Mouse (Mus musculus): Measurements from ENCODE around the gene Galp.
"Not testable (repeated sequence)": the region's sequence is repeated elsewhere in the genome, so short reads cannot be mapped to it uniquely, and the experiment has no call there.

The Galp gene

DNA sequence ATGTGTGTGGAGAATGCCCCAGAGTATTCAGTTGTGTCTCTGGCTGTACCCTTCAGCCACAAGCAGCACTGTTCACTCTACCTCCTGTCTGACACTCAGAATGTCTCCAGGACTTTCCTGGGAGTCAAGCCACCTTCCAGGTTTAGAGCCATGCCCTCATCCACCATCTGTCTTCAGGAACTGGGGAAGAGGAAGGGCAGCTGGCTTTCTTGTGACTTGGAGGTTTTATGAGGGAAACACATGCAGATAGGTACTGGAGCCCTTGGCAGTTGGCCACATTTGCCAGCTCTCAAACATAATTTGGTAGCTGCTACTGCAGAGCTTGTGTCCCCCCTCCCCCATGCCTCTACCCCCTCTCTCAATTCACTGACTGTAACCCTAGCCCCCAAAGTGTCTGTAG lies 17.9 kb upstream of the Galp start:
- no peak for DNase-seq (ENCODE audit: low spot score in 2 of 2)

DNA sequence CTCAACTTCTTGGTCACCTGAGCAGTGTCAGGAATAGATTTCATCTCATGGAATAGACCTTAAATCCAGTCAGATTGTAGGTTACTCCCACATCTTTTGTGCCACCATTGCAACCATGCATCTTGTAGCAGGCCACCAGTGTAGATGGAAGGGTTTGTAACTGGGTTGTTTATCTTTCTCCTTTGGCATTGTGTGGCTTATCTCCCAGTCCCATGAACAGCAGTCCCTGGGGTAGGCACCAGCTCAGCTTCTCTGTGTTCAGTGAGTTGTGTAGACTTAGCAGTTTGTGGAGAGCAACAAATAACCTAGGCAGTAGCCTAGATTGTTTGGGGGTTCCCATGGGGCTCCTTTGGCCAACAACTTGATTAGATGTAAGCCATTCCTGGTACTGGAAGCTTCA lies 14.0 kb upstream of the Galp start:
- DNase-seq (ENCODE audit: low spot score in 2 of 2) = no peak

DNA sequence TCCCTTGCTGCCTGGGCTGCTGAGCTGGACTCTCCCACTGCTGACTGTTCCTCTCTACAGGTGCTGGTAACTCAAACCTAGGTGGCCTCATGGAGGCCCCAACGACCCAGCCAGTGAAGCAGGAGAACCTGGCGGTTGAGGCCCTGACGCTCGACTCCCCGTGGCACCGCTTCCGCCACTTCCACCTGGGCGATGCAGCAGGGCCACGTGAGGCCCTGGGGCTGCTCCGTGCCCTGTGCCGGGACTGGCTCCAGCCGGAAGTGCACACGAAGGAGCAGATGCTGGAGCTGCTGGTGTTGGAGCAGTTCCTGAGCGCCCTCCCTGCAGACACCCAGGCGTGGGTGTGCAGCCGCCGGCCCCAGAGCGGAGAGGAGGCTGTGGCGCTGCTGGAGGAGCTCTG lies 13.1 kb upstream of the Galp start:
- no peak for DNase-seq (ENCODE audit: low spot score in 2 of 2)

DNA sequence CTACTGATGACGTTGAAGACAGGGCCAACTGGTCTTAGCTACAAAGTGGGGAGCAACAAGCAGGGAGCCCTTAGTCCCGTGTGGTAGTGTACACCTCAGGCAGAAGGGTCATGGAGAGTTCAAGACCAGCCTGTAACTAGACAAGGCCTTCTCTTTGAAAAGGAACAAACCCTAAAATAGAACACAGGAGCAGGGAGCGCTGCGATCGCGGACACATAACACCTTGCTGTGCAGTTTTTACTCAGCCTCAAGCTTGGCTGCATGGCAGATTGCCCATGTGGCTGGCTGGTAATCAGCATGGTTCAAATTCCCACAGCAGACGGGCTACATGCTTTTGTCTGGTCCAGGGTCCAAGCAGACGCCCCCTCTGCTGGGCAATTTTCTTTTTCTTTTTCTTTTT lies 12.4 kb upstream of the Galp start:
- no peak for DNase-seq (ENCODE audit: low spot score in 2 of 2)

DNA sequence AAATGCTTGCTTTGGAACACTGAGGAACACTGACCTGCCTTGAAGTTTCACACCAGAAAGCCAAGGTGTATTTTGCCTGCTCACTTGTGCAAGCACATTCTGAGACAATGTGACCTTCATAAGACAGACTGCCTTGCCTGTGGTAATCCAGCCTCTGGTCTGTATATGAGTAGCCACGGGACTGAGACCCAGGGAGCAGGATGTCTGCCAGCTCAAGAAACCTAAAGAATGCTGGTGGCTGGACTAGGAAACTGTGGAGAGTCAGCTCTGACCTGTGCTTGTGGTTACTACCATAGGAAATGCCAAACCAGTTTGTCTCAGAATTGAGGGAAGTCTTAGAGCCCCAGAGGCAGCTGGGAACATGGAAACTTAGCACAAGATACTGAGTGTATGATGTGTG lies 11.5 kb upstream of the Galp start:
- no peak for DNase-seq (ENCODE audit: low spot score in 2 of 2)

DNA sequence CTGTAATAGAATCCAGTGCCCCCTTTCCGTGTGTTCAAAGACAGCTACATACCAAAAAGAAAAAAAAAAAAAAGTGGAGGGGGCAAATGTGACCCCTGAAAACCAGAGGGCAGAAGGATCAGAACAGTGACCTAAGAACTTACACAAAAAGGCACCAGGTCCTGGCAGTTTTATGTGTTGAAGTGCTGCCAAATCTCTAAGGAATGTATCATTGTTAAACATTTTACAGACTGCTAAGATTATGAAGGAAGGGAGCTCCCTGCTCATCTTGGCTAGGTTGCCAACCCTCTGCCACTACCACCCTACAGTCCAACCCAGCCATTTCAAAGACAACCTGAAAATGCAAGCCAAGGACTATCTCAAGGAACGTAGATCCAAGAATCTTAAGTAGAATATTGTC lies 10.7 kb upstream of the Galp start:
- no peak for DNase-seq (ENCODE audit: low spot score in 2 of 2)

DNA sequence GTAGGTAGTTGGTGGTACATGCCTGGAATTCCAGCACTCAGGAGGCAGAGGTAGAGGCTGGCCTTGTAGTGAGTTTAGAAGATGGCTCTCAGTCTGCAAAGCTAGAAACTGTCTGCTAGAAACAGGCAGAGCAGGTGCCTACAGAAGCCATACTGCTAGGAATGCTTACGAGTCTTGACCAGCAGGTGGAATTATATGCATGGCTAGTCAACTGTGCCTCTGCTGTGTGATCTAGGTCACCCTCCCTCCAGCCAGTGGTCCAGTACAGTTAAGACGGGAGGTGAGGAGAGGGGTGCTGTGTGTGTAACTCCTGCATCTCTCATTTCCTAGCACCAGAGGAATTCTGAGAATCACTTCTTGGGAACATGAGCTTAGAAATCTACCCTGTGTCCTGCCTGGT lies 10.1 kb upstream of the Galp start:
- DNase-seq (ENCODE audit: low spot score in 2 of 2) = no peak

DNA sequence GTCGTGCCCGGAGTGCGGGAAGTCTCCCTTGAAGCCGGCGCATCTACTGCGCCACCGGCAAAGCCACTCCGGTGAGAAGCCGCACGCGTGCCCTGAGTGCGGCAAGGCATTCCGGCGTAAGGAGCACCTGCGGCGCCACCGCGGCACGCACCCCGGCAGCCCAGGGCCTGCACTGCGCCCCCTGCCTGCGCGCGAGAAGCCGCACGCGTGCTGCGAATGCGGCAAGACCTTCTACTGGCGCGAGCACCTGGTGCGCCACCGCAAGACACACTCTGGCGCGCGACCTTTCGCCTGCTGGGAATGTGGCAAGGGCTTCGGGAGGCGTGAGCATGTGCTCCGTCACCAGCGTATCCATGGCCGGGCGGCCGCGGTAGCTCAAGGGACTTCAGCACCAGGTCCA lies 7.3 kb upstream of the Galp start:
- no peak for DNase-seq (ENCODE audit: low spot score in 2 of 2)

DNA sequence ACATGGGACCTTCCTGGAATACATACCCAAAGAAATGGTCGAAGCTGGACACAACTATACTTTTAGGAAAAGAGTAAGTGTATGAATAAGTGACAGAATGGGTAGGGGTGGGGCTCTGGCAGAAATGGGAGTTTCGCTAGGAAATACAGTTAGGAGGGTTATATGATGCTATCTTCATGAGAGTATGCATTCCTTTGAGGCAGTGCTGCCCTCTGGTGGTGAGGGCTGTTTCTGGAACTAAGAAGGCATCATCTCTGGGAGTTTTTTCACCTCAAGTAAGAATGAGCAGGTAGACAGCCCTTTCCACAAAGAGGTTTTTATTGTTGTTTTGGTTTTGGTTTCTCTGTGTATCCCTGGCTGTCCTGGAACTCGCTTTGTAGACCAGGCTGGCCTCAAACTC lies 5.5 kb upstream of the Galp start:
- peak; percentile 62 to 81 for DNase-seq (ENCODE audit: low spot score in 2 of 2)

DNA sequence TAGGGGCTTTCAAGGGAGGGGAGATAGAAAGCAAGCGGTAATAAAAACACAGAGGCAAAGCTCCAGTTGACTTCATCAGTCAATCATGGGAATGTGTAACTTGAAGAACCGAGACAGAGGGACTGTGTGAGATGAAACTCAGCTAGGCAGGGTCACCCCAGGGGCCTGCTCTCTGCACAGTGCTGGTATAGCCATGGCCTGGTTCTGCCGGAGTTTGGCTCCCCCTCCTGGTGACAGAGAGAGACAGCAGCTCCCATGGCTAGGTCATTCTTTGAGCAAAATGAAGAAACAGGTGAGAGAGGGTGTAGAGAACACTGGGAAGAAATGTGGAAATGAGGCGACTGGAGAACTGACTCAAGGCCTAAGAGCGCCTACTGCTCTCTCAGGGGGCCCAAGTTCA lies 2.8 kb upstream of the Galp start:
- DNase-seq (ENCODE audit: low spot score in 2 of 2) = no peak

DNA sequence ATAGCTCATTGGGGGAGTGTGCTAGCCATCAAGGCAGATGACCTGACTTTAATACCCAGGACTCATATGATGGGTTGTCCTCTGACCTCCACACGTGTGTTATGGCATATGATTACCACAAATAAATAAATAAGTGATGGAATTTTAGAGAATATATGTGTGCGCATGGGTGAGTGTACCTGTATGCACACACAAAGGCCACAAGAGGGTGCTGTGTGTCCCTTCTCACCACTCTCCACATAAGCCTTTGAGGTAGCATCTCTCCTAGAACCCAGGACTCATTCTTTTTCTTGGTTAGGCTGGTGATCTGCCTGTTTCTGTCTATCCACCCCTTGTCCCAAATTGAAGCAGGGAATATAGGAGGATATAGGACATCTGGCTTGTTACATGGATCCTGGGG lies 1.1 kb upstream of the Galp start:
- no peak for DNase-seq (ENCODE audit: low spot score in 2 of 2)

DNA sequence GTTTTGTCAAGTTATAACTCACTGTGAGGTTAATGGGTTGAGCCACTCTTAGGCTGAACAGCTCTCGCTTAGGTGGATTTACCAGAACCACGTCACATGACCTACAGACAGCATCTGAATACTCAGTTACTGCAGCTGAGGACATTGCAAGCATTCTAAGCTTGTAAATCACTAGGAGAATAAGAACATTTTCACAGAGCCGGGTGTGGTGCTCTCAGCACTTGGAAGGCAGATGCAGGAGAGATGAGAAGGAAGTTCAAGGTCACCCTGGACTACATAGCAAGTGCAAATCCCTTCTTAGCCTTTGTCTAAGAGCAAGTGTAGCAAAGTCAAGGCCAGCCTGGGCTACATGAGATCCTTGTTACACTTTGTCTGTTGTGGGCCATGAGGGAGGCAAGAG lies 7.3 kb downstream of the Galp start:
- no peak for DNase-seq (ENCODE audit: low spot score in 2 of 2)

DNA sequence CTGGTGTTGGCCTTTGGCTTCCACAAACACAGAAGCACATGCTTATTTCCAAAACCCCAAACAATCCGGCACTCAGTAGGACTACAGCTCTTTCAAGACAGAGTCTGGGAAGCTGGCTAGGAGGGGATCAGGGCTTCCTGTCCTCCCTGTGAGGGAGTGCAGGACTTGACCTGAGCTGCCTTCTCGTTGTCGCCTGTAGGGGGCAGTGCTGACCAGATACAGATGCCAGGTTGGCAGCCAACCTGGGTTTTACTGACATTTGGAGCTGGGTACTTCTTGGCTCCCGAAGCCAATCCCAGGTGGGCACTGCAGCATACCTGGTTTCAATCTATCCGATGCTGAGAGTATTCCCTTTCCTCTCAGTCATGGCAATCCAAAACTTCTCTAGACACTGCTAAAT lies 16.3 kb downstream of the Galp start:
- DNase-seq (ENCODE audit: low spot score in 2 of 2) = no peak

DNA sequence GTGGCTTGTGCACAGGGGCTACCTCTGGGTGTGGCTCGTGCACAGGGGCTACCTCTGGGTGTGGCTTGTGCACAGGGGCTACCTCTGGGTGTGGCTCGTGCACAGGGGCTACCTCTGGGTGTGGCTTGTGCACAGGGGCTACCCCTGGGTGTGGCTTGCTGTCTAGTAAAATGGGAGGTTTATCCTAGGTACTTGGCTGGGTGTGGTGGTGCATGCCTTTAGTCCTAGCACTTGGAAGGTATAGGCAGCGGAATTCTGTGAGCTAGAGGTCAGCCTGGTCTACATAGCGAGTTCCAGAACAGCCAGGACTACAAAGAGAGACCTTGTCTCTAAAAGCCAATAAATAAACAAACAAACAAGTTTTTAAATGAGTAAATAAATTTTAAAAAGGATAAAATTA lies 17.8 kb downstream of the Galp start:
- not testable (repeated sequence) for DNase-seq (ENCODE audit: low spot score in 2 of 2)

DNA sequence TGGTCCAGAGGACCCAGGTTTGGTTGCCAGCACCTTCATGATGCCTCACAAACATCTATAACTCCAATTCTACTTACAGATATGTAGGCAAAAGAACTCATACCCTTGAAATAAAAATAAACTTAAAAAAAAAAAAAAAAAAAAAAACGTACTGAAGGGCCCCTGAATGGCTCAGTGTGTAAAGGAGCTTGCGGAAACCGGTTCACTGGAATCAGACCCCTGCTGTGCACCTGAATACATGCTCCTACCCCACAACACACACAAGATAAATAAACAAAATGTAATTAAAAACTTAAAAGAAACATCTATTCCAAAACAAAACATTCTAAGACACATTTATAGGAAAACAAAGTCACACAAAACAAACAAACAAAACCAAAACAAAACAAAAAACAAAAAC lies 23.3 kb downstream of the Galp start:
- no peak for DNase-seq (ENCODE audit: low spot score in 2 of 2)

DNA sequence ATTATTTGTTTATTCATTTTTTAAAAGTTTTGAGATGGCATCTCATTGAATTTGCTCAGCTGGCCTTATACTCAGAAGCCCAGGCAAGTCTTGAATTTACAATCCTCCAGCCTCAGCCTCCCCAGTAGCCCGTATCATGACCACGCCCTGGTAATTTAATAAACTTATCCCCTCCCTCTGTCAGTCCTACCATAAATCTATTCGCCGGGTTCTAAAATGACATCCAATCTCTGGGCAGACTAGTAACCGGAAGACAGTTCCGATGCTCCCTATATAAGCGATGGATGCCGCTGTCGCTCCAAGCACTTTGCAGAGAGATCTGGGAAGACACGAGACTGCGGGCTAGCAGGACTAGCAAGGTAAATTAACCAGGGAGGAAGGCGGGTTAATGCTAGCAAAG lies 25.1 kb downstream of the Galp start, which contains the start of gene Zscan5b:
TSS of gene Zscan5b (plus strand) at position 301 of the 400 bp plus-strand sequence.
- DNase-seq (ENCODE audit: low spot score in 2 of 2) = no peak

DNA sequence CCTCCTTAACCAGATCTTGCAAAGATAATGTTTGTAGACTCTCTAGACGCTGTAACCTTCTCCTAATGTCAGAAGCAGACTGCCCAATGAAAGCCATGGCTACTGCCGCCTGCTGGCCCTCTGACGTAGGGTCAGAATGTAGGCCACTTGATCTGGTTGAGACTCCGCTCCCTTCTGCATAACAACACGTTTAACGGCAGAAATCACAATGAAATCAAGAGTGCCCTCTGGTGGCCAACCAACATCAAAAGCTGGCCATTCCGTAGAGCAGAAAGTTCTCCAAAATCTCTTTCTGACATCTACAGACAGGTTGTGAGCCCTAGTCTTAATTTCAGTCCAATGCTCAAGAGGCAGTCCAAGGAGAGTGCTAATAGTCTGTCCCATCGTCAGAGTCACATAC lies 31.6 kb downstream of the Galp start:
- peak in 1 of 2 experiments; percentile 6 for DNase-seq (ENCODE audit: low spot score in 2 of 2)

DNA sequence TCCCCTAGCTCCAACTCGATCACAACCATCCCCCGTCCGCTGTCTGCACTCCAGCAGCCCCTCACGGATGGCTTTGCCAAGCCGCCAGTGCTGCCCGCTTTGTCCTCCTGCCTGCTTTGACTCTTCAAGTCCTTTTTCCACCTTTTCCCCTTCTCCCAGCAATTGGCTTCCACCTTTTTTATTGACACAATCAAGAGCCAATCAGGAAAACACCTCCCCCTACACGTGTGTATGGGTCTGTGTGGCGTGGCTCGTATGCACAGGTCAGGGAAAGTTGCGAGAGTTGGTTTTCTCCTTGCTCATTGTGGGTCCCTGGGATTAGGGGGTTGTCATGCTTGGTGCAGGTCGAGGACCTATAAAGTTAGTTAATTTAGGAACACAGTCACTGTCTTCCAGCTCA lies 42.9 kb downstream of the Galp start:
- no peak for DNase-seq (ENCODE audit: low spot score in 2 of 2)

DNA sequence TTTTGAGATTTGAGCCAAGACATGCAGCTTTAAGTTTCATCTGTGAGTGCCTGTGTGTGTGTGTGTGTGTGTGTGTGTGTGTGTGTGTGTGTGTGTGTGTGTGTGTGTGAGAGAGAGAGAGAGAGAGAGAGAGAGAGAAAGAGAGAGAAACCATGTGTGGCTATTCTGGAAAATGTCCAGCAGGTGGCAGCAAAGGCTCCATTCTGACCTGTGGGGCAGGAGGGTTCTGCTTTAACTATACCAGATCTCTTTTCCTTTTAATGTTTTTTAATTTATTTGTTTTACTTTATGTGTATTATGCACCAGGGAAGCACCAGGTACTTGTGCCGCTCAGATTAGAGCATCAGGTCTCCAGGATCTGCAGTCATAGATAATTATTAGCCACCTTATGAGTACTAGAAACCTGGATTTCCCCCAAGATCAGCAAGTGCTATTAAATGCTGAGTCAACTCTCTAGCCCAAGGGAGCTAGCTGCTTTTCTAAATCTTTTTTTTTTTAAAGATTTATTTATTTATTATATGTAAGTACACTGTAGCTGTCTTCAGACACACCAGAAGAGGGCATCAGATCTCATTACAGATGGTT lies 44.0 kb downstream of the Galp start:
- peak in 1 of 2 experiments; percentile 14 for DNase-seq (ENCODE audit: low spot score in 2 of 2)

DNA sequence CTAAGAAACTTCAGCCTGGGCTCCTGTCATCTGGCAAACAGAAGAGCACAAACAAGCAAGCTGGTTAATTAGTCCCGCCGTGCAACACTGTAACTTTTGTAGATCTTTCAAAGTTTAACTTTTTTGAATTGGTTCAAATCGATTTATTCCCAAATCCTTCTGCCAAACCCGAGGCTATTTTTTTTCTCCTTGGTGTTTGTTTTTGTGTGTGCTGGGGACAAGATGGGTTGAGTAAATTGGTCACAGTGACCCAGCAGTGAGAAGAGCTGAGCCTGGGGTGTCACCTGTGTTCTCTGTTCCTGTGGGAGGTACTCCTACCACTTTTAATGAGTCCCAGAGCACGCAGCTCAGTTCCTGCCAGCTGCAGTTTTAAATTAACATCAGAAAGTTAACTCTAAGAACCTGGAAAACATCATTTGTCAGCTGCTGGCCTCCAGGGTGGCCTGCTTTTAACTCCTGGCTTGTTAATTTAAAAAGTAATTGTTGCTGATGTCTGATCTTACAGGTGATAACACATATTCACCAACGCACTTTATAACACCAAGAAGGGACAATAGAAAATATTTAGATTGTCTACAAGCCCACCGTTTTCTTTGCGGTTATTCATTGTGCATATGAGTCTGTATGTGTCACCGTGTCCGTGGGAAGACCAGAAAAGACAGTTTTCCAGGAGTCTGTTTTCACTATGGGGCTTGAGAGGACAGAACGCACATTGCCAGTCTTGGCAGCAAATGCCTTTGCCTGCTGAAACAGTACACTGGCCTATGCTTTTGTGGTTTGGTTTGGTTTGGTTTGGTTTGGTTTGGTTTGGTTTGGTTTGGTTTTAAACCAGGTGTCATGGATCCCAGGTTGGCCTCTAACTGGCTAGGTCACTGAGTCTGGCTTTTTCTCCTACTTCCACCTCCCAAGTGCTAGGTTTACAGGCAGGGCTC lies 47.7 kb downstream of the Galp start:
- no peak for DNase-seq (ENCODE audit: low spot score in 2 of 2)

DNA sequence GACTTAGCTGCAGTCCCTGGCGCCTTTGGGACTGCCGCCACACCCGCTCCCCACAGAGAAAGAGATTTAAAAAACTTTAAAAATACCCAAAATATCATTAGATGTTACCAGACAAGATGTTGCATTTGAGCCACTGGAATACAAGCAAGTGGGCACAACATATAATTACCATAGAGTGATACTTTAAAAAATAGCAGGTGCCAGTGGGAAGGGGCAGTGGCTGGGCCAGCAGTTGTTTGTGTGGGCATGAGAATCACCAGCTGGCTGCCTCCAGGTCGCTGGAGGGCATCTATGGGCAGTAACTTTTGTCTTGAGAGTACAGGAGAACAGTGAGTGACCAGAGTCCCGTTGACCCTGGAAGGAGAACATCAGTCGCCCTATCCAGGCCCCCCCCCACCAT lies 55.5 kb downstream of the Galp start, which contains the start of gene Epp13:
TSS of gene Epp13 (plus strand) at position 301 of the 400 bp plus-strand sequence.
- DNase-seq (ENCODE audit: low spot score in 2 of 2) = no peak

DNA sequence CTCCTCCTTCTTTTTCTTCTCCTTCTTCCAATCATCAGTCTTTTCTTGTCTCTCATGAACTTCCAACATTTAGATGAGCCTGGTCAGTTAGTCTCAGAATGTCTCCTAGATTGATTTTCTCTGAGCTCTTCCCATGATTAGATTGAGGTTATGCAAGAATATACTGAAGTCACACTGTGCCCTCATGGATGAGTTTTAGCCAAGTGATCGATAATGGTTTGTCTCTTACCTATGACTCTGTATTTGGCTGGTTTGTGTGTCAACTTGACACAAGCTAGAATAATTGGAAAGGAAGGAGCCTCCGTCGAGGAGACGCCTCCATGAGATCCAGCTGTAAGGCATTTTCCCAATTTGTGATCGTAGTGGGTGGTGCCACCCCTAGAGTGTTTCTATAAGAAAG lies 57.6 kb downstream of the Galp start:
- no peak for DNase-seq (ENCODE audit: low spot score in 2 of 2)

DNA sequence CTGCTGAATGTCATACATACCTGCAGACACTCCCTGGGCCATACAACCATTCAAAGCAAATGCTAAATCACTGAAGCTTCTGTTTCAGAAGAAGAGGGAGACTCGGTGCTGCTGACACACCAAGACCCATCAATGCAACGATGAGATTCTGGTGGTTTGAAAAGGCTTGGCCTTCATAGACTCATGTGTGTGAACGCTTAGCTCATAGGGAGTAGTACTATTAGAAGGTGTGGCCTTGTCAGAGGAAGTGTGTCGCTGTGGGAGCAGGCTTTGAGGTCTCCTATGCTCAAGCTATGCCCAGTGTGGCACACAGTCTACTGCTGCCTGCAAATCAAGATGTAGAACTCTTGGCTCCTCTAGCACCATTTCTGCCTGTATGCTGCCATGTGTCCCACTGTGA lies 60.5 kb downstream of the Galp start:
- no peak for DNase-seq (ENCODE audit: low spot score in 2 of 2)

All from frontal cortex, postnatal 14 days (tissue).